Mouse (Mus musculus): ENCODE measurements around the gene Tob2.

Tob2 gene

GRCm38 (mm10) chr15:81859330-81860255, 997 bp upstream of the Tob2 start:
- peak; percentile 91 for DNase-seq

GRCm38 (mm10) chr15:81858138-81858516, 469 bp downstream of the Tob2 start:
- peak; percentile 95 for DNase-seq

- DNase-seq: peak; percentile 73
Observed at GRCm38 (mm10) chr15:81857724-81858116, 876 bp downstream of the Tob2 start.

- DNase-seq: no peak
Observed at GRCm38 (mm10) chr15:81856938-81857723, 1.5 kb downstream of the Tob2 start.

GRCm38 (mm10) chr15:81856030-81856790, 2.4 kb downstream of the Tob2 start:
- DNase-seq: peak; percentile 92

- no peak for DNase-seq
Observed at GRCm38 (mm10) chr15:81853081-81853480, 5.5 kb downstream of the Tob2 start.

GRCm38 (mm10) chr15:81852411-81853000, 6.1 kb downstream of the Tob2 start:
- DNase-seq: no peak

GRCm38 (mm10) chr15:81851375-81851774, 7.2 kb downstream of the Tob2 start:
- DNase-seq: no peak

- DNase-seq: no peak
Observed at GRCm38 (mm10) chr15:81850718-81851117, 7.9 kb downstream of the Tob2 start.

GRCm38 (mm10) chr15:81849104-81849503, 9.5 kb downstream of the Tob2 start:
- no peak for DNase-seq

- peak; percentile 73 for DNase-seq
Observed at GRCm38 (mm10) chr15:81848301-81848700, 10.3 kb downstream of the Tob2 start.

GRCm38 (mm10) chr15:81847861-81848260, 10.7 kb downstream of the Tob2 start:
- DNase-seq: no peak

- no peak for DNase-seq
Observed at GRCm38 (mm10) chr15:81847161-81847560, 11.4 kb downstream of the Tob2 start.

GRCm38 (mm10) chr15:81846755-81847154, 11.8 kb downstream of the Tob2 start:
- DNase-seq: no peak

GRCm38 (mm10) chr15:81845724-81846123, 12.9 kb downstream of the Tob2 start:
- peak; percentile 63 for DNase-seq

- DNase-seq: no peak
Observed at GRCm38 (mm10) chr15:81845033-81845625, 13.5 kb downstream of the Tob2 start.

- no peak for DNase-seq
Observed at GRCm38 (mm10) chr15:81842275-81842674, 16.3 kb downstream of the Tob2 start.

- DNase-seq: no peak
Observed at GRCm38 (mm10) chr15:81840306-81840705, 18.3 kb downstream of the Tob2 start.

- peak; percentile 82 for DNase-seq
Observed at GRCm38 (mm10) chr15:81839634-81840033, 19.0 kb downstream of the Tob2 start.

- peak; percentile 25 for DNase-seq
Observed at GRCm38 (mm10) chr15:81838554-81839235, 19.9 kb downstream of the Tob2 start.
